Mouse (Mus musculus): Measurements from ENCODE around the gene Mllt10.

- no peak for TF ChIP-seq CTCF (IDR thresholded peaks at IDR 0.05; ENCODE audit: low read depth)
- TF ChIP-seq EP300 (IDR thresholded peaks at IDR 0.05; ENCODE audit: low read depth), result no peak
Observed at GRCm38 (mm10) chr2:18059063-18059462, 4.0 kb downstream of the Mllt10 start.

Measured in liver, postnatal 0 days (tissue).